Mouse (Mus musculus): ENCODE measurements around the gene Asl. TPM values are rescaled to one million over a fixed set of nuclear protein-coding genes. Genes with fewer than 3 reads are reported as not detected.

The Asl gene
- polyA plus RNA-seq, 1 experiment from 2014 or later = 31.3 TPM

GRCm38 (mm10) chr5:129997700-129998099 lies 31.3 kb downstream of the Asl start:
- Histone ChIP-seq H3K9me3 (no peaks in the 10 kb centered on the region), H3K9ac (no peak overlapping the region), H3K27me3 (no peaks in the 10 kb centered on the region), H3K4me3 (no peak overlapping the region), H3K27ac (no peak overlapping the region), H3K36me3 (peaks cover 6% of the 10 kb centered on the region; the same call in 1 of the 2 replicates), H3K4me1 (replicated peaks) (peaks cover 13% of the 10 kb centered on the region), H3K4me2 (no peak overlapping the region)
- no peak for ATAC-seq (ENCODE audit: low FRiP score)
- WGBS = 70% methylated on average over 19 of the region's 19 CpGs

GRCm38 (mm10) chr5:129994989-129995388 lies 34.1 kb downstream of the Asl start:
- Histone ChIP-seq H3K36me3 (peaks cover 9% of the 10 kb centered on the region; the same call in 1 of the 2 replicates), H3K9ac (no peak overlapping the region), H3K4me2 (no peak overlapping the region), H3K4me3 (no peak overlapping the region), H3K4me1 (replicated peaks) (no peaks in the 10 kb centered on the region), H3K9me3 (no peaks in the 10 kb centered on the region), H3K27ac (no peak overlapping the region), H3K27me3 (no peaks in the 10 kb centered on the region)
- no peak for ATAC-seq (ENCODE audit: low FRiP score)
- WGBS = 96% methylated on average over 7 of the region's 7 CpGs

GRCm38 (mm10) chr5:129993374-129993773 lies 35.7 kb downstream of the Asl start:
- Histone ChIP-seq H3K9ac (no peak overlapping the region), H3K4me3 (no peak overlapping the region), H3K4me1 (replicated peaks) (no peaks in the 10 kb centered on the region), H3K27ac (no peak overlapping the region), H3K4me2 (no peak overlapping the region), H3K27me3 (no peaks in the 10 kb centered on the region), H3K36me3 (peaks cover 18% of the 10 kb centered on the region), H3K9me3 (no peaks in the 10 kb centered on the region)
- no peak for ATAC-seq (ENCODE audit: low FRiP score)
- 95% methylated on average over 14 of the region's 14 CpGs for WGBS

- Histone ChIP-seq H3K4me3 (no peak overlapping the region), H3K36me3 (peaks cover 23% of the 10 kb centered on the region), H3K4me2 (no peak overlapping the region), H3K9ac (no peak overlapping the region), H3K4me1 (replicated peaks) (no peaks in the 10 kb centered on the region), H3K9me3 (no peaks in the 10 kb centered on the region), H3K27me3 (no peaks in the 10 kb centered on the region), H3K27ac (no peak overlapping the region)
- no peak for ATAC-seq (ENCODE audit: low FRiP score)
- 96% methylated on average over 5 of the region's 5 CpGs for WGBS
Observed at GRCm38 (mm10) chr5:129991898-129992297, 37.1 kb downstream of the Asl start.

GRCm38 (mm10) chr5:129989376-129989775 lies 39.7 kb downstream of the Asl start:
- H3K4me3 ChIP-seq = no peak overlapping the region
- H3K4me1 ChIP-seq (replicated peaks) = no peaks in the 10 kb centered on the region
- peaks cover 28% of the 10 kb centered on the region for H3K36me3 ChIP-seq
- no peak for ATAC-seq (ENCODE audit: low FRiP score)
- no peak overlapping the region for H3K27ac ChIP-seq
- no peaks in the 10 kb centered on the region for H3K27me3 ChIP-seq
- no peak overlapping the region for H3K9ac ChIP-seq
- no peaks in the 10 kb centered on the region for H3K9me3 ChIP-seq
- no peak overlapping the region for H3K4me2 ChIP-seq
- 88% methylated on average over 13 of the region's 13 CpGs for WGBS

- Histone ChIP-seq H3K9ac (no peak overlapping the region), H3K36me3 (peaks cover 21% of the 10 kb centered on the region), H3K9me3 (no peaks in the 10 kb centered on the region), H3K27me3 (no peaks in the 10 kb centered on the region), H3K4me3 (no peak overlapping the region), H3K27ac (no peak overlapping the region), H3K4me1 (replicated peaks) (peaks cover 4% of the 10 kb centered on the region; the same call in 1 of the 2 replicates), H3K4me2 (no peak overlapping the region)
- no peak for ATAC-seq (ENCODE audit: low FRiP score)
- 72% methylated on average over 3 of the region's 3 CpGs for WGBS
Observed at GRCm38 (mm10) chr5:129980216-129980615, 48.8 kb downstream of the Asl start.

- no peak overlapping the region for H3K9ac ChIP-seq
- peaks cover 13% of the 10 kb centered on the region for H3K36me3 ChIP-seq
- H3K4me1 ChIP-seq (replicated peaks) = peaks cover 4% of the 10 kb centered on the region; the same call in 1 of the 2 replicates
- no peak for ATAC-seq (ENCODE audit: low FRiP score)
- H3K9me3 ChIP-seq = no peaks in the 10 kb centered on the region
- no peak overlapping the region for H3K4me3 ChIP-seq
- no peak overlapping the region for H3K27ac ChIP-seq
- no peak overlapping the region for H3K4me2 ChIP-seq
- WGBS = 93% methylated on average over 5 of the region's 5 CpGs
- H3K27me3 ChIP-seq = no peaks in the 10 kb centered on the region
Observed at GRCm38 (mm10) chr5:129978608-129979007, 50.4 kb downstream of the Asl start.

- Histone ChIP-seq H3K36me3 (0 out of 2 replicates have a peak, but pooled peaks cover 4% of the 10 kb centered on the region), H3K9me3 (no peaks in the 10 kb centered on the region), H3K4me2 (no peak overlapping the region), H3K4me3 (no peak overlapping the region), H3K4me1 (replicated peaks) (peaks cover 4% of the 10 kb centered on the region; the same call in 1 of the 2 replicates), H3K27ac (no peak overlapping the region), H3K27me3 (no peaks in the 10 kb centered on the region), H3K9ac (no peak overlapping the region)
- WGBS = 90% methylated on average over 4 of the region's 4 CpGs
- no peak for ATAC-seq (ENCODE audit: low FRiP score)
Observed at GRCm38 (mm10) chr5:129977768-129978167, 51.3 kb downstream of the Asl start.

- H3K4me3 ChIP-seq = no peak overlapping the region
- no peaks in the 10 kb centered on the region for H3K9me3 ChIP-seq
- H3K4me1 ChIP-seq (replicated peaks) = no peaks in the 10 kb centered on the region
- H3K4me2 ChIP-seq = no peak overlapping the region
- H3K9ac ChIP-seq = no peak overlapping the region
- no peak overlapping the region for H3K27ac ChIP-seq
- ATAC-seq (ENCODE audit: low FRiP score) = no peak
- 89% methylated on average over 4 of the region's 4 CpGs for WGBS
- H3K27me3 ChIP-seq = no peaks in the 10 kb centered on the region
- peaks cover 9% of the 10 kb centered on the region; the same call in 1 of the 2 replicates for H3K36me3 ChIP-seq
Observed at GRCm38 (mm10) chr5:129974866-129975311, 54.2 kb downstream of the Asl start.

- H3K9me3 ChIP-seq = no peaks in the 10 kb centered on the region
- no peak for ATAC-seq (ENCODE audit: low FRiP score)
- H3K9ac ChIP-seq = no peak overlapping the region
- no peaks in the 10 kb centered on the region for H3K4me1 ChIP-seq (replicated peaks)
- 95% methylated on average over 4 of the region's 4 CpGs for WGBS
- H3K36me3 ChIP-seq = peaks cover 9% of the 10 kb centered on the region; the same call in 1 of the 2 replicates
- H3K27ac ChIP-seq = no peak overlapping the region
- no peaks in the 10 kb centered on the region for H3K27me3 ChIP-seq
- H3K4me3 ChIP-seq = no peak overlapping the region
- H3K4me2 ChIP-seq = no peak overlapping the region
Observed at GRCm38 (mm10) chr5:129974354-129974753, 54.7 kb downstream of the Asl start.

GRCm38 (mm10) chr5:129971491-129971890 lies 57.6 kb downstream of the Asl start:
- Histone ChIP-seq H3K4me3 (no peak overlapping the region), H3K27me3 (no peaks in the 10 kb centered on the region), H3K9me3 (no peaks in the 10 kb centered on the region), H3K4me2 (no peak overlapping the region), H3K27ac (no peak overlapping the region), H3K36me3 (peaks cover 9% of the 10 kb centered on the region; the same call in 1 of the 2 replicates), H3K4me1 (replicated peaks) (no peaks in the 10 kb centered on the region), H3K9ac (no peak overlapping the region)
- 95% methylated on average over 4 of the region's 4 CpGs for WGBS
- no peak for ATAC-seq (ENCODE audit: low FRiP score)

- Histone ChIP-seq H3K4me1 (replicated peaks) (no peaks in the 10 kb centered on the region), H3K27me3 (no peaks in the 10 kb centered on the region), H3K9ac (no peak overlapping the region), H3K36me3 (peaks cover 11% of the 10 kb centered on the region; the same call in 1 of the 2 replicates), H3K27ac (no peak overlapping the region), H3K4me2 (no peak overlapping the region), H3K4me3 (no peak overlapping the region), H3K9me3 (no peaks in the 10 kb centered on the region)
- 81% methylated on average over 7 of the region's 7 CpGs for WGBS
- no peak for ATAC-seq (ENCODE audit: low FRiP score)
Observed at GRCm38 (mm10) chr5:129968417-129968816, 60.6 kb downstream of the Asl start.

- H3K9me3 ChIP-seq = no peaks in the 10 kb centered on the region
- no peak overlapping the region for H3K4me2 ChIP-seq
- H3K27me3 ChIP-seq = no peaks in the 10 kb centered on the region
- peaks cover 7% of the 10 kb centered on the region; the same call in 1 of the 2 replicates for H3K36me3 ChIP-seq
- WGBS = 95% methylated on average over 3 of the region's 3 CpGs
- no peak overlapping the region for H3K27ac ChIP-seq
- no peak for ATAC-seq (ENCODE audit: low FRiP score)
- no peak overlapping the region for H3K9ac ChIP-seq
- no peaks in the 10 kb centered on the region for H3K4me1 ChIP-seq (replicated peaks)
- no peak overlapping the region for H3K4me3 ChIP-seq
Observed at GRCm38 (mm10) chr5:129966448-129966847, 62.6 kb downstream of the Asl start.
